9 mouse cellular contexts compared by ENCODE assay signal in genomic region chr2:152785446-152786350, GRCm38 (mm10). TPM values are rescaled to one million over a fixed set of nuclear protein-coding genes. Genes with fewer than 3 reads are reported as not detected.
DNase-seq lines count a peak whose midpoint lies in the region; ATAC-seq lines count a peak whose summit lies in the region.
"Had no signal": no experiment of that assay in that cellular context is flagged by ENCODE, and none has a peak within 500 bp of the region (broad histone marks: within the 10 kb centered on the region; RNA-seq: fewer than 3 reads in every experiment).

No protein-coding gene starts in this region.

- peaks cover 20% of the 10 kb centered on the region for H3K36me3 ChIP-seq in liver, embryonic 16.5 days (ENCODE audit: control insufficient read depth, insufficient read depth)

- H3K27ac ChIP-seq in liver, embryonic 16.5 days (ENCODE audit: low read length), result peak overlapping the region; percentile 84
- H3K27ac ChIP-seq: midbrain, embryonic 12.5 days had no signal

- peak overlapping the region; percentile 38 for H3K4me2 ChIP-seq in liver, embryonic 16.5 days (ENCODE audit: low read depth, low read length)
- H3K4me2 ChIP-seq: midbrain, embryonic 12.5 days had no signal

- H3K9me3 ChIP-seq in liver, embryonic 16.5 days (replicated peaks; ENCODE audit: control insufficient read depth, low read length), result no peaks in the 10 kb centered on the region
- H3K9me3 ChIP-seq: midbrain, embryonic 12.5 days had no signal

- no peaks in the 10 kb centered on the region for H3K27me3 ChIP-seq in liver, embryonic 16.5 days (ENCODE audit: control insufficient read depth, insufficient read depth, low read depth, low read length)
- H3K27me3 ChIP-seq: midbrain, embryonic 12.5 days had no signal

- WGBS in liver, embryonic 16.5 days (ENCODE audit: insufficient replicate concordance), result 29% methylated on average over 18 of the region's 18 CpGs

- H3K4me3 ChIP-seq in liver, embryonic 16.5 days (ENCODE audit: low read depth, low read length), result peak overlapping the region; percentile 24
- H3K4me3 ChIP-seq: midbrain, embryonic 12.5 days had no signal

- peak overlapping the region; percentile 68 for H3K9ac ChIP-seq in liver, embryonic 16.5 days (ENCODE audit: low read depth, low read length)
- H3K9ac ChIP-seq: midbrain, embryonic 12.5 days had no signal

- peak; percentile 73 for DNase-seq in ovary, adult 18-20 months (ENCODE audit: low spot score)
- DNase-seq in ovary, postnatal 14 days (ENCODE audit: low spot score), result no peak
- DNase-seq in heart, postnatal 4 days, result peak; percentile 85
- peak; percentile 80 to 82 for DNase-seq in layer of hippocampus, adult 8-10 months (ENCODE audit: low spot score in 2 of 2)
- peak; percentile 70 to 82 for DNase-seq in right cerebral cortex, adult 2 months (ENCODE audit: low spot score in 2 of 2)

- peaks cover 88% of the 10 kb centered on the region for H3K4me1 ChIP-seq in liver, embryonic 16.5 days (ENCODE audit: control insufficient read depth, low read depth, low read length)

- ATAC-seq in frontal cortex, adult (ENCODE audit: low TSS enrichment), result peak; percentile 58
- ATAC-seq in liver, embryonic 16.5 days (ENCODE audit: low read depth), result no peak
- ATAC-seq in megakaryocyte progenitor cell, adult 5-6 weeks (replicated peaks; ENCODE audit: poor library complexity), result no peak

RNA-seq across cellular contexts. Expression of gene Cox4i2, which starts 31.7 kb away (rescaled TPM):
- 10 to 100 TPM; 13.7 to 15.1 TPM for total RNA-seq in heart, postnatal 4 days (2021)
- total RNA-seq in layer of hippocampus, adult 8-10 months (2022), result 1 to 10 TPM in 3 of 4 experiments, under 1 TPM in 1; 0.92 to 2.4 (median 2.2) TPM
- polyA plus RNA-seq in liver, embryonic 16.5 days (2015; fragmentation: Nextera tagmentation; extraction: Ambion mirVana), result 0.95 and 1.4 TPM in 2 replicates
- total RNA-seq in megakaryocyte progenitor cell, adult 5-6 weeks (2015), result 1.4 and 1.5 TPM in 2 replicates
- total RNA-seq in megakaryocyte progenitor cell, adult 5-6 weeks (2017), result 1.8 TPM in 1 of 2 replicates, not detected in the other

RNA-seq across cellular contexts. Expression of gene Bcl2l1, which starts 45.8 kb away (rescaled TPM):
- total RNA-seq in heart, postnatal 4 days (2021), result 10 to 100 TPM; 39.0 to 45.0 TPM
- total RNA-seq in layer of hippocampus, adult 8-10 months (2022), result 100 to 1,000 TPM; 124 to 140 (median 132) TPM
- 213 and 241 TPM in 2 replicates for polyA plus RNA-seq in liver, embryonic 16.5 days (2015; fragmentation: Nextera tagmentation; extraction: Ambion mirVana)
- 8.1 and 10.2 TPM in 2 replicates for total RNA-seq in megakaryocyte progenitor cell, adult 5-6 weeks (2015)
- total RNA-seq in megakaryocyte progenitor cell, adult 5-6 weeks (2017), result 13.5 and 18.4 TPM in 2 replicates

RNA-seq across cellular contexts. Expression of gene Id1, which starts 49.6 kb away (rescaled TPM):
- 10 to 100 TPM; 71.8 to 76.6 TPM for total RNA-seq in heart, postnatal 4 days (2021)
- 10 to 100 TPM; 18.1 to 24.9 (median 22.5) TPM for total RNA-seq in layer of hippocampus, adult 8-10 months (2022)
- 18.1 and 18.8 TPM in 2 replicates for polyA plus RNA-seq in liver, embryonic 16.5 days (2015; fragmentation: Nextera tagmentation; extraction: Ambion mirVana)
- 8.3 and 11.7 TPM in 2 replicates for total RNA-seq in megakaryocyte progenitor cell, adult 5-6 weeks (2015)
- 3.6 and 7.1 TPM in 2 replicates for total RNA-seq in megakaryocyte progenitor cell, adult 5-6 weeks (2017)

Comparison
In these comparisons a context has a peak if more than half of its experiments do, and no peak if none do; other contexts are left out.
1. RNA of gene Cox4i2, which starts 31.7 kb away (total RNA-seq): 13.7 to 15.1 TPM in heart, postnatal 4 days; 0.92 to 2.4 TPM in layer of hippocampus, adult 8-10 months and 1.4 to 1.8 TPM in megakaryocyte progenitor cell, adult 5-6 weeks; every median in the first group is over 4 times any median in the second.